Mouse (Mus musculus): ENCODE measurements around the gene Ntf5.
A peak's percentile ranks its signal among the peaks of the same experiment; 100 is the strongest.

DNA sequence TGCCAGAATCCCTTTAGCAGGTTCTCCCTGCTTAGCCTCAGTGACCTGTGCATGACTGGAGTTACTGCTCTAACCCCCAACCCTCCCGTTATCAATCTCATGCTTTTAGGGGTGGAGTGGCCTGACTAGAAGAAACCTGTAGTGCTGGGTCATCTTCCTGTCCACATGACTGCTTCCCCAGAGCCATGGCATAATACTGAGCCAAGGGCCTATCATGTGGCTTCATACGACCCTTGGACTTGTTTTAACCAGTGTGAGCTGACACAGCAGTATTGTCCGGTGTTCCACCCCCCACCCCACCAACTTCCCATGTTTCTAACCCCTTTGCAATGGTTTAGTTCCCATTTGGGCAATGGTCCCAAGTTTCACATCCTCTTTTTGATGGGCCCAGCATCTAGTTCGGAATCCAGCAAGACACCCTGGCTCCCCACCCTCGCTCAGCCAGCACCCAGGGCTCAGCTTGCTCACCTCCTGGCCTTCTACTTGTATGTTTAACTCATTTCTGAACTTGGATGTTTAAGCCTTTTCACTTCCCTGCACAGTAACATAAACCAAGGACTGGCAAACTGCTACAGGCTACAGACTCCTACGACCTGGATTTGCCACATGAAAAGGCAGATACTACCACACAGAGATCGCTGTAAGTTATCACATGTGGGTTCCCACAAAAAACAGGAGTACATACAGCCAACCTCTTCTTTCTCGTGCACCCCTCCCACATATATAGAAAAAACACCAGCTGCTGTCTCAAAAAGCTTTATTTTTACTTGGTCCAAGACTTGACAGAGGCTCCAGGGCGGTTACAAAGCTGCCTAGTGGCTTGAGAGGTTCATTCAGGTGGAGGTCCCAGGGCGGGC, 43.9 kb downstream of the Ntf5 start:
- peak; percentile 31 for TF ChIP-seq CHD2 (IDR thresholded peaks at IDR 0.05; ENCODE audit: low read length)
- TF ChIP-seq CTCF (conservative IDR thresholded peaks at IDR 0.05 in 1 of 2, IDR thresholded peaks at IDR 0.05 in 1 of 2; ENCODE audit: low read depth in 2 of 2, low read length in 2 of 2) = no peak
- no peak for TF ChIP-seq GABPA (IDR thresholded peaks at IDR 0.05; ENCODE audit: insufficient replicate concordance, low read depth, low read length)
- no peak for TF ChIP-seq ZKSCAN1 (IDR thresholded peaks at IDR 0.05; ENCODE audit: borderline replicate concordance, low read depth, low read length)
- TF ChIP-seq POLR2A (IDR thresholded peaks at IDR 0.05; ENCODE audit: low read depth, low read length) = peak; percentile 49; the same call in 1 of the 2 replicates
- TF ChIP-seq MAX (IDR thresholded peaks at IDR 0.05; ENCODE audit: low read length) = no peak
- no peak for TF ChIP-seq NRF1 (IDR thresholded peaks at IDR 0.05; ENCODE audit: low read depth, low read length)
- TF ChIP-seq USF1 (IDR thresholded peaks at IDR 0.05; ENCODE audit: low read depth, low read length) = no peak
- no peak for TF ChIP-seq MAZ (IDR thresholded peaks at IDR 0.05; ENCODE audit: low read depth, low read length)
- TF ChIP-seq ZC3H11A (IDR thresholded peaks at IDR 0.05; ENCODE audit: low read depth, low read length) = no peak
- peak; percentile 96 for TF ChIP-seq POLR2AphosphoS2 (IDR thresholded peaks at IDR 0.05; ENCODE audit: low read depth, low read length)
- no peak for TF ChIP-seq KAT2A (IDR thresholded peaks at IDR 0.05; ENCODE audit: insufficient replicate concordance, low read length)
- TF ChIP-seq EP300 (IDR thresholded peaks at IDR 0.05; ENCODE audit: low read length) = no peak
- TF ChIP-seq E2F4 (IDR thresholded peaks at IDR 0.05; ENCODE audit: insufficient replicate concordance, low read depth, low read length) = no peak

All from CH12.LX (cell line).